Mouse (Mus musculus) heart, embryonic 12.5 days (tissue): ENCODE measurements at regions not wholly inside any gene's neighbourhood (a gene's known extent, or its start where the extent isn't known, plus 50 kb on each side); places are given as distances from the start of the nearest gene placed in this dataset.

Experiments
- ATAC-seq: fragments of 200-750 bp; cut with Nextera tagmentation; 2 replicates; pipeline ENCODE4 v1.8.0; 2017; ENCODE audit warnings: moderate TSS enrichment, moderate library complexity; ENCODE audit not compliant: insufficient number of reproducible peaks, low FRiP score
- H3K27ac ChIP-seq: fragments of 300-500 bp; sonication (generic); 2 replicates; pipeline ENCODE4 v1.5.1; 2016; ENCODE audit warnings: mild to moderate bottlenecking, moderate library complexity; ENCODE audit not compliant: poor library complexity, severe bottlenecking
- H3K27me3 ChIP-seq: fragments of 300-500 bp; sonication (generic); replicated peaks from 2 replicates; pipeline ENCODE4 v1.6.1; 2016; ENCODE audit warnings: mild to moderate bottlenecking, moderate library complexity
- H3K36me3 ChIP-seq: fragments of 300-500 bp; sonication (generic); 2 replicates; pipeline ENCODE4 v1.6.1; 2016; ENCODE audit warnings: mild to moderate bottlenecking, moderate library complexity
- H3K4me1 ChIP-seq: fragments of 300-500 bp; sonication (generic); replicated peaks from 2 replicates; pipeline ENCODE4 v1.6.1; 2016; ENCODE audit warnings: mild to moderate bottlenecking
- H3K4me2 ChIP-seq: fragments of 300-500 bp; sonication (generic); 2 replicates; pipeline ENCODE4 v1.6.1; 2016; ENCODE audit warnings: mild to moderate bottlenecking, moderate library complexity
- H3K4me3 ChIP-seq: fragments of 300-500 bp; sonication (generic); 2 replicates; pipeline ENCODE4 v1.5.1; 2016; ENCODE audit warnings: mild to moderate bottlenecking
- H3K9ac ChIP-seq: fragments of 300-500 bp; sonication (generic); 2 replicates; pipeline ENCODE4 v1.6.1; 2016; ENCODE audit warnings: mild to moderate bottlenecking, moderate library complexity
- H3K9me3 ChIP-seq: fragments of 300-500 bp; sonication (generic); replicated peaks from 2 replicates; pipeline ENCODE4 v1.6.1; 2016; ENCODE audit warnings: mild to moderate bottlenecking, moderate library complexity
- WGBS: fragments of 180-500 bp; shearing (Covaris S2); methylation state at CpG from one replicate; pipeline ENCODE4 v1.1.7; 2016; 5-methylcytosine and 5-hydroxymethylcytosine counted together

- H3K36me3 ChIP-seq: no peaks in the 10 kb centered on the region
- no peak overlapping the region for H3K4me3 ChIP-seq
- H3K27ac ChIP-seq: no peak overlapping the region
- WGBS: 88% methylated on average over 8 of the region's 8 CpGs
- no peak overlapping the region for H3K4me2 ChIP-seq
- H3K9me3 ChIP-seq: no peaks in the 10 kb centered on the region
- H3K9ac ChIP-seq: no peak overlapping the region
- H3K4me1 ChIP-seq: peaks cover 4% of the 10 kb centered on the region; the same call in 1 of the 2 replicates
- no peak for ATAC-seq
- no peaks in the 10 kb centered on the region for H3K27me3 ChIP-seq
Observed at GRCm38 (mm10) chr13:83376097-83376797, 127.6 kb upstream of the Mef2c start.

GRCm38 (mm10) chr13:83378644-83379043 lies 125.2 kb upstream of the Mef2c start:
- Histone ChIP-seq H3K36me3 (no peaks in the 10 kb centered on the region), H3K4me1 (peaks cover 12% of the 10 kb centered on the region), H3K4me3 (no peak overlapping the region), H3K27me3 (no peaks in the 10 kb centered on the region), H3K27ac (no peak overlapping the region), H3K9me3 (no peaks in the 10 kb centered on the region), H3K9ac (no peak overlapping the region), H3K4me2 (no peak overlapping the region)
- no peak for ATAC-seq
- 22% methylated on average over 3 of the region's 3 CpGs for WGBS

GRCm38 (mm10) chr13:83382609-83383008 lies 121.2 kb upstream of the Mef2c start:
- Histone ChIP-seq H3K4me1 (peaks cover 12% of the 10 kb centered on the region), H3K27me3 (no peaks in the 10 kb centered on the region), H3K9me3 (no peaks in the 10 kb centered on the region), H3K9ac (no peak overlapping the region), H3K4me2 (no peak overlapping the region), H3K36me3 (no peaks in the 10 kb centered on the region), H3K27ac (no peak overlapping the region), H3K4me3 (no peak overlapping the region)
- WGBS: 61% methylated on average over 3 of the region's 3 CpGs
- ATAC-seq: 0 out of 2 replicates have a peak, but pooled peaks have one; percentile 66

GRCm38 (mm10) chr13:83394773-83395172 lies 109.1 kb upstream of the Mef2c start:
- 64% methylated on average over 1 of the region's 1 CpGs for WGBS

GRCm38 (mm10) chr13:83399381-83399780 lies 104.5 kb upstream of the Mef2c start:
- Histone ChIP-seq H3K27me3 (no peaks in the 10 kb centered on the region), H3K4me1 (no peaks in the 10 kb centered on the region), H3K27ac (no peak overlapping the region), H3K4me3 (no peak overlapping the region), H3K9ac (no peak overlapping the region), H3K36me3 (no peaks in the 10 kb centered on the region), H3K4me2 (no peak overlapping the region), H3K9me3 (no peaks in the 10 kb centered on the region)
- WGBS: 89% methylated on average over 6 of the region's 6 CpGs
- ATAC-seq: no peak

More at GRCm38 (mm10) chr13:83394773-83395172, 109.1 kb upstream of the Mef2c start:
- no peaks in the 10 kb centered on the region for H3K36me3 ChIP-seq
- H3K9ac ChIP-seq: no peak overlapping the region
- no peaks in the 10 kb centered on the region for H3K4me1 ChIP-seq
- H3K4me2 ChIP-seq: no peak overlapping the region
- no peak overlapping the region for H3K27ac ChIP-seq
- no peaks in the 10 kb centered on the region for H3K9me3 ChIP-seq
- ATAC-seq: no peak
- H3K27me3 ChIP-seq: no peaks in the 10 kb centered on the region
- no peak overlapping the region for H3K4me3 ChIP-seq

- Histone ChIP-seq H3K4me1 (no peaks in the 10 kb centered on the region), H3K27ac (no peak overlapping the region), H3K36me3 (no peaks in the 10 kb centered on the region), H3K4me2 (no peak overlapping the region), H3K9ac (no peak overlapping the region), H3K27me3 (no peaks in the 10 kb centered on the region), H3K4me3 (no peak overlapping the region), H3K9me3 (no peaks in the 10 kb centered on the region)
- ATAC-seq: no peak
- 75% methylated on average over 6 of the region's 6 CpGs for WGBS
Observed at GRCm38 (mm10) chr13:83439619-83440436, 64.0 kb upstream of the Mef2c start.

- H3K27me3 ChIP-seq: no peaks in the 10 kb centered on the region
- no peak overlapping the region for H3K4me2 ChIP-seq
- no peaks in the 10 kb centered on the region for H3K36me3 ChIP-seq
- whole genome bisulfite sequencing: 75% methylated on average over 1 of the region's 1 CpGs
- no peak overlapping the region for H3K27ac ChIP-seq
- H3K9me3 ChIP-seq: no peaks in the 10 kb centered on the region
- no peak for ATAC-seq
- no peak overlapping the region for H3K4me3 ChIP-seq
- no peaks in the 10 kb centered on the region for H3K4me1 ChIP-seq
- no peak overlapping the region for H3K9ac ChIP-seq
Observed at GRCm38 (mm10) chr13:83444277-83444676, 59.6 kb upstream of the Mef2c start.

- H3K9me3 ChIP-seq: no peaks in the 10 kb centered on the region
- H3K4me3 ChIP-seq: no peak overlapping the region
- no peaks in the 10 kb centered on the region for H3K36me3 ChIP-seq
- no peak overlapping the region for H3K27ac ChIP-seq
- H3K4me1 ChIP-seq: peaks cover 2% of the 10 kb centered on the region; the same call in 1 of the 2 replicates
- no peak overlapping the region for H3K9ac ChIP-seq
- H3K4me2 ChIP-seq: no peak overlapping the region
- ATAC-seq: no peak
- no peaks in the 10 kb centered on the region for H3K27me3 ChIP-seq
Observed at GRCm38 (mm10) chr13:83450820-83451219, 53.0 kb upstream of the Mef2c start.

- no peak overlapping the region for H3K27ac ChIP-seq
- no peak overlapping the region for H3K9ac ChIP-seq
- no peaks in the 10 kb centered on the region for H3K9me3 ChIP-seq
- H3K36me3 ChIP-seq: no peaks in the 10 kb centered on the region
- ATAC-seq: no peak
- H3K4me2 ChIP-seq: no peak overlapping the region
- H3K27me3 ChIP-seq: no peaks in the 10 kb centered on the region
- 74% methylated on average over 4 of the region's 4 CpGs for WGBS
- peaks cover 2% of the 10 kb centered on the region; the same call in 1 of the 2 replicates for H3K4me1 ChIP-seq
- no peak overlapping the region for H3K4me3 ChIP-seq
Observed at GRCm38 (mm10) chr13:83452987-83453386, 50.8 kb upstream of the Mef2c start.
